23 mouse cellular contexts compared by ENCODE assay signal in genomic region chr10:84687736-84688135, GRCm38 (mm10).
DNase-seq lines count a peak whose midpoint lies in the region; ATAC-seq and TF ChIP-seq lines count a peak whose summit lies in the region.
"Had no signal": no experiment of that assay in that cellular context is flagged by ENCODE, and none has a peak within 500 bp of the region (broad histone marks: within the 10 kb centered on the region; RNA-seq: fewer than 3 reads in every experiment).

No protein-coding gene starts in this region.

- WGBS in heart, embryonic 10.5 days, result 88% methylated on average over 4 of the region's 4 CpGs
- WGBS in heart, embryonic 13.5 days, result 79% methylated on average over 4 of the region's 4 CpGs
- 93% methylated on average over 4 of the region's 4 CpGs for WGBS in heart, adult 2 months
- 90% methylated on average over 4 of the region's 4 CpGs for WGBS in hindbrain, embryonic 15.5 days
- WGBS in hindbrain, embryonic 13.5 days, result 89% methylated on average over 4 of the region's 4 CpGs

- no peaks in the 10 kb centered on the region for H3K79me2 ChIP-seq in heart, adult 2 months (replicated peaks; ENCODE audit: control insufficient read depth, insufficient read depth, low read length)

- no peak overlapping the region for H3K4me2 ChIP-seq in heart, embryonic 13.5 days
- H3K4me2 ChIP-seq in hindbrain, embryonic 15.5 days, result no peak overlapping the region
- H3K4me2 ChIP-seq in hindbrain, embryonic 13.5 days, result no peak overlapping the region
- H3K4me2 ChIP-seq: forebrain, embryonic 13.5 days; hindbrain, embryonic 14.5 days had no signal

- H3K9ac ChIP-seq in heart, embryonic 13.5 days, result no peak overlapping the region; the same call in 1 of the 2 replicates
- H3K9ac ChIP-seq in heart, adult 2 months (ENCODE audit: low read depth, low read length), result no peak overlapping the region
- no peak overlapping the region for H3K9ac ChIP-seq in hindbrain, embryonic 15.5 days
- H3K9ac ChIP-seq in hindbrain, embryonic 13.5 days, result no peak overlapping the region
- H3K9ac ChIP-seq: forebrain, embryonic 13.5 days had no signal

- no peaks in the 10 kb centered on the region for H3K27me3 ChIP-seq in heart, embryonic 10.5 days (ENCODE audit: insufficient read depth, poor library complexity, severe bottlenecking)
- H3K27me3 ChIP-seq in heart, embryonic 13.5 days (replicated peaks), result no peaks in the 10 kb centered on the region
- H3K27me3 ChIP-seq in heart, adult 2 months (ENCODE audit: control insufficient read depth, insufficient read depth, low read length), result no peaks in the 10 kb centered on the region
- no peaks in the 10 kb centered on the region for H3K27me3 ChIP-seq in hindbrain, embryonic 15.5 days
- no peaks in the 10 kb centered on the region for H3K27me3 ChIP-seq in hindbrain, embryonic 13.5 days
- H3K27me3 ChIP-seq: CH12.LX, Patski had no signal

- H3K9me3 ChIP-seq in heart, embryonic 10.5 days, result no peaks in the 10 kb centered on the region
- H3K9me3 ChIP-seq in heart, embryonic 13.5 days, result no peaks in the 10 kb centered on the region
- no peaks in the 10 kb centered on the region for H3K9me3 ChIP-seq in hindbrain, embryonic 15.5 days
- no peaks in the 10 kb centered on the region for H3K9me3 ChIP-seq in hindbrain, embryonic 13.5 days
- H3K9me3 ChIP-seq: forebrain, embryonic 10.5 days; forebrain, embryonic 13.5 days; G1E had no signal

- H3K36me3 ChIP-seq in heart, embryonic 10.5 days, result peaks cover 7% of the 10 kb centered on the region; the same call in 1 of the 2 replicates
- peaks cover 26% of the 10 kb centered on the region for H3K36me3 ChIP-seq in heart, embryonic 13.5 days
- peaks cover 5% of the 10 kb centered on the region; the same call in 1 of the 2 replicates for H3K36me3 ChIP-seq in heart, adult 2 months (ENCODE audit: control insufficient read depth, insufficient read depth, low read length)
- H3K36me3 ChIP-seq in hindbrain, embryonic 15.5 days, result 0 out of 2 replicates have a peak, but pooled peaks cover 2% of the 10 kb centered on the region
- H3K36me3 ChIP-seq in hindbrain, embryonic 13.5 days, result peaks cover 6% of the 10 kb centered on the region; the same call in 1 of the 2 replicates

- no peak overlapping the region for H3K4me3 ChIP-seq in heart, embryonic 10.5 days
- H3K4me3 ChIP-seq in heart, embryonic 13.5 days, result no peak overlapping the region
- H3K4me3 ChIP-seq in heart, adult 2 months, result no peak overlapping the region
- H3K4me3 ChIP-seq in hindbrain, embryonic 15.5 days, result no peak overlapping the region
- no peak overlapping the region for H3K4me3 ChIP-seq in hindbrain, embryonic 13.5 days
- H3K4me3 ChIP-seq: forebrain, embryonic 10.5 days; forebrain, embryonic 13.5 days had no signal

- TF ChIP-seq CTCF in heart, adult 2 months (IDR thresholded peaks at IDR 0.05), result no peak

- intact Hi-C loops in heart, adult 2 months (cut with DNase I), result no loop called here

- TF ChIP-seq POLR2A in heart, adult 2 months (IDR thresholded peaks at IDR 0.05; ENCODE audit: insufficient read depth, low read depth, low read length), result no peak

- peak overlapping the region; percentile 73 for H3K27ac ChIP-seq in heart, embryonic 10.5 days
- peak overlapping the region; percentile 92 for H3K27ac ChIP-seq in heart, embryonic 13.5 days (replicated peaks)
- no peak overlapping the region for H3K27ac ChIP-seq in heart, adult 2 months
- H3K27ac ChIP-seq in hindbrain, embryonic 15.5 days (replicated peaks), result 0 out of 2 replicates have a peak overlapping the region, but pooled peaks have one; percentile 34
- no peak overlapping the region for H3K27ac ChIP-seq in hindbrain, embryonic 13.5 days
- H3K27ac ChIP-seq: forebrain, embryonic 13.5 days had no signal

- no peak for DNase-seq in heart, embryonic 10.5 days (ENCODE audit: low spot score)
- no peak for DNase-seq in heart, adult 9 months (ENCODE audit: low spot score in 2 of 2)
- DNase-seq in heart, adult 2 months, result no peak
- DNase-seq: adrenal gland, postnatal 10 days; adrenal gland, postnatal 36 days; B cell, adult 2 months; cerebellum, adult 18-20 months; cerebellum, adult 9-10 months; cerebellum, postnatal 14 days; gastrocnemius, postnatal 10 days; gastrocnemius, postnatal 36 days; heart, postnatal 4 days; kidney, adult 2 months had no signal

- H3K4me1 ChIP-seq in heart, embryonic 10.5 days, result peaks cover 31% of the 10 kb centered on the region
- peaks cover 46% of the 10 kb centered on the region for H3K4me1 ChIP-seq in heart, embryonic 13.5 days
- peaks cover 15% of the 10 kb centered on the region for H3K4me1 ChIP-seq in heart, adult 2 months (ENCODE audit: control insufficient read depth, insufficient read depth, low read length)
- H3K4me1 ChIP-seq in hindbrain, embryonic 15.5 days (replicated peaks), result peaks cover 19% of the 10 kb centered on the region
- peaks cover 31% of the 10 kb centered on the region for H3K4me1 ChIP-seq in hindbrain, embryonic 13.5 days (replicated peaks)

- ATAC-seq in heart, embryonic 13.5 days (ENCODE audit: extremely low read depth, insufficient number of reproducible peaks, low FRiP score, low TSS enrichment), result no peak
- no peak for ATAC-seq in hindbrain, embryonic 15.5 days (ENCODE audit: low FRiP score, low read depth)
- no peak for ATAC-seq in hindbrain, embryonic 13.5 days (ENCODE audit: low FRiP score)
- ATAC-seq: forebrain, embryonic 13.5 days; intestine, postnatal 0 days; Patski had no signal

- no peak for TF ChIP-seq EP300 in heart, adult 2 months (IDR thresholded peaks at IDR 0.05; ENCODE audit: insufficient read depth, low read depth, low read length)

Comparison
In these comparisons a context has a peak if more than half of its experiments do, and no peak if none do; other contexts are left out.
1. H3K27ac ChIP-seq: peak in heart, embryonic 10.5 days (single experiment), heart, embryonic 13.5 days (single experiment) and hindbrain, embryonic 15.5 days (single experiment); none in heart, adult 2 months (single experiment) and hindbrain, embryonic 13.5 days (single experiment).